Mouse (Mus musculus): ENCODE measurements around the gene Eef2. TPM values are rescaled to one million over a fixed set of nuclear protein-coding genes. Genes with fewer than 3 reads are reported as not detected.

Gene Eef2
- polyA plus RNA-seq, 1 experiment: 1,507 TPM

DNA sequence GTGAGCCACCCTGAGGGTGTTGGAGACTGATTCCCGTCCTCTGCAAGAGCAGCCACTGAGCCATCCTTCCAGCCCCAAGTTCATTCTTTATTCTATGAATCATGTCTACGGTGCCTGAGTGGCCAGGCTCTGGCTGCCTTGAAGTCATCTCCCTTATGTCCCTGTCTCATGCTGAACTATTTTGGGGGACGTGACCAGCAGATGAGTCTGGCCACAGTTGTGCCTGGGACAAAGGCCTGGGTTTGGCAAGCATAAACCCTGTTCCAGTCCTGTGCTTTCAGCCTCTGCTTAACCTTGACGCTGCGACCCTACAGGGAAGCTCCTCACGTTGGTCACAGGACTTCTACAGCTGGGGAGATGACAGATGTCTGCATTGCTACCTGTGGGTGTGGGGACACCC is 20.9 kb downstream of the Eef2 start:
- no peak overlapping the region for H3K4me3 ChIP-seq (ENCODE audit: control insufficient read depth, low read depth, low read length)
- TF ChIP-seq CTCF (IDR thresholded peaks at IDR 0.05; ENCODE audit: control insufficient read depth, insufficient read depth, insufficient replicate concordance, low read depth, low read length) (no peak), POLR2A (IDR thresholded peaks at IDR 0.05; ENCODE audit: control insufficient read depth, low read depth, low read length) (no peak)
- no peak overlapping the region for H3K27ac ChIP-seq (ENCODE audit: control insufficient read depth, insufficient read depth, low read depth, low read length)
- peaks cover 20% of the 10 kb centered on the region for H3K4me1 ChIP-seq (ENCODE audit: control insufficient read depth, insufficient read depth, low read length)
- H3K27me3 ChIP-seq (ENCODE audit: control insufficient read depth, insufficient read depth, low read length): no peaks in the 10 kb centered on the region
- H3K36me3 ChIP-seq (ENCODE audit: control insufficient read depth, insufficient read depth, low read length): no peaks in the 10 kb centered on the region

DNA sequence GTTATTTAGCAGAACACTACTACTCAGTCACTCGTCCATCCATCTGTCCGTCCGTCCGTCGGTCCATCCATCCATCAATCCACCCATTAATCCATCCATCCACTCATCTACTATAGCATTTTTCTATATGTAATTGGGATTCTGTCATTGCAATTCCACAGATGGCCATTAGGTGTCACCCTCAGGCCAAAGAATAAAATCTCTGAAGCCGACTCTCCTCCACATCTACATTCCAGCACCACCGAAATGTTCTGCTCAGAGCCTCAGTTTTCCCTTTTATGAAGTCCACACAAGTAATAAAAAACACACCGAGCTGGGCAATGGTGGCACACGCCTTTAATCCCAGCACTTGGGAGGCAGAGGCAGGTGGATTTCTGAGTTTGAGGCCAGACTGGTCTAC is 21.8 kb downstream of the Eef2 start:
- TF ChIP-seq CTCF (IDR thresholded peaks at IDR 0.05; ENCODE audit: control insufficient read depth, insufficient read depth, insufficient replicate concordance, low read depth, low read length) (0 out of 2 replicates have a peak, but pooled peaks have one; percentile 17), POLR2A (IDR thresholded peaks at IDR 0.05; ENCODE audit: control insufficient read depth, low read depth, low read length) (no peak)
- H3K27me3 ChIP-seq (ENCODE audit: control insufficient read depth, insufficient read depth, low read length): no peaks in the 10 kb centered on the region
- no peaks in the 10 kb centered on the region for H3K36me3 ChIP-seq (ENCODE audit: control insufficient read depth, insufficient read depth, low read length)
- H3K4me1 ChIP-seq (ENCODE audit: control insufficient read depth, insufficient read depth, low read length): peaks cover 16% of the 10 kb centered on the region
- no peak overlapping the region for H3K4me3 ChIP-seq (ENCODE audit: control insufficient read depth, low read depth, low read length)
- no peak overlapping the region for H3K27ac ChIP-seq (ENCODE audit: control insufficient read depth, insufficient read depth, low read depth, low read length)

- Histone ChIP-seq H3K4me3 (ENCODE audit: control insufficient read depth, low read depth, low read length) (no peak overlapping the region), H3K27ac (ENCODE audit: control insufficient read depth, insufficient read depth, low read depth, low read length) (no peak overlapping the region), H3K4me1 (ENCODE audit: control insufficient read depth, insufficient read depth, low read length) (peaks cover 12% of the 10 kb centered on the region), H3K36me3 (ENCODE audit: control insufficient read depth, insufficient read depth, low read length) (no peaks in the 10 kb centered on the region), H3K27me3 (ENCODE audit: control insufficient read depth, insufficient read depth, low read length) (no peaks in the 10 kb centered on the region)
- TF ChIP-seq POLR2A (IDR thresholded peaks at IDR 0.05; ENCODE audit: control insufficient read depth, low read depth, low read length): no peak
- no peak for TF ChIP-seq CTCF (IDR thresholded peaks at IDR 0.05; ENCODE audit: control insufficient read depth, insufficient read depth, insufficient replicate concordance, low read depth, low read length)
Observed at GRCm38 (mm10) chr10:81198990-81199389, 22.6 kb downstream of the Eef2 start.

DNA sequence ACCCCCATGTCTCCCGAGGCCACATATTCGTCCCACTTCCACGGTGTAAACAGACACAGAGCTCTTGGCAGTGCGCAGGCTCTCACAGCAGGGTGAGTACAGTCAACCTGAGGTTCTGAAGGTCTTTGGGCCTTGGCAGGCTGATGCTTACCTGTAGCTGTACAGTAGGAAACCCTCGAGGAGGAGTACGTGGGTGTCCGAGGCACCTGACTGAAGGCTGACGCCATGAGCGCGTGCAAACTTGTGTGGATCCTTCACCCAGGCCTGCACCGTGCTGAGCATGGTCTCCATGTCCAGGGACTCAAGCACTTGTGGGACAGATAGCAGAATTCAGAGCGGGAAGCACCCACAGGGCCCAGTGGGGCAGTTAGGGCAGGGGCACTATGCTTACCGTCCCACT is 23.7 kb downstream of the Eef2 start:
- Histone ChIP-seq H3K27ac (ENCODE audit: control insufficient read depth, insufficient read depth, low read depth, low read length) (no peak overlapping the region), H3K4me1 (ENCODE audit: control insufficient read depth, insufficient read depth, low read length) (peaks cover 5% of the 10 kb centered on the region), H3K4me3 (ENCODE audit: control insufficient read depth, low read depth, low read length) (no peak overlapping the region), H3K27me3 (ENCODE audit: control insufficient read depth, insufficient read depth, low read length) (no peaks in the 10 kb centered on the region), H3K36me3 (ENCODE audit: control insufficient read depth, insufficient read depth, low read length) (no peaks in the 10 kb centered on the region)
- TF ChIP-seq POLR2A (IDR thresholded peaks at IDR 0.05; ENCODE audit: control insufficient read depth, low read depth, low read length) (no peak), CTCF (IDR thresholded peaks at IDR 0.05; ENCODE audit: control insufficient read depth, insufficient read depth, insufficient replicate concordance, low read depth, low read length) (no peak)

DNA sequence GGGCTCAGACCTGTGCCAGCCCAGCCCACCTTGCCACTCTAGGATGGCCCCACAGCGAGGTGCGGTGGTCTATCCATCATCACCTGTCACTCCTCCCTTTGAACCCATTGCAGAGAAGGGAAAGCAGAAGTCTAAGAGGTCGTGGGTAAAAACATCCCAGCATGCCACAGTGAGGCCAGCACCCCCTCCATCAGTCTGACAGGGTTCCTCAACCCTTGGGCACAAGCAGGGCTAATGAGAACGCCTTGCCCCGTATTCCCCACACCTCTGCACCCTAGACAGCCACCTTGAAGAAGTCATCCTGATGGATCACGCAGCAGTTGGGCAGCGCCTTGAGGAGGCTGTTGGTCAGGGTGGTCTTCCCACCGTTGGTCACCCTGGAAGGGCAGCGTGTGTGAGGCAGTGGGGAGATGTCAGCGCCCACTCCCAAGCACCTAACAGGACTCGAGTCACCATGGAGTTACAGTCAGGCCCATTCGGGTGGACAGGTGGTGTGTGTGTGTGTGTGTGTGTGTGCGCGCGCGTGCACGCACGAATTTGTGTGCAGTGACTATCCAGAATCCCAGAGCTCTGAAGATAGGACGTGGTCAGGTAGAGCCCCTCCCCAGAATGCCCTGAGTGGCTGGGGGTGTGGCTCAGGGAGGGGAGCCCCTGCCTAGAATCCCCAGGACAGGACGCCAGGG is 24.3 kb downstream of the Eef2 start:
- Histone ChIP-seq H3K36me3 (ENCODE audit: control insufficient read depth, insufficient read depth, low read length) (no peaks in the 10 kb centered on the region), H3K4me1 (ENCODE audit: control insufficient read depth, insufficient read depth, low read length) (peaks cover 2% of the 10 kb centered on the region; the same call in 1 of the 2 replicates), H3K27me3 (ENCODE audit: control insufficient read depth, insufficient read depth, low read length) (no peaks in the 10 kb centered on the region), H3K27ac (ENCODE audit: control insufficient read depth, insufficient read depth, low read depth, low read length) (no peak overlapping the region), H3K4me3 (ENCODE audit: control insufficient read depth, low read depth, low read length) (no peak overlapping the region)
- TF ChIP-seq CTCF (IDR thresholded peaks at IDR 0.05; ENCODE audit: control insufficient read depth, insufficient read depth, insufficient replicate concordance, low read depth, low read length) (no peak), POLR2A (IDR thresholded peaks at IDR 0.05; ENCODE audit: control insufficient read depth, low read depth, low read length) (no peak)

- H3K4me3 ChIP-seq (ENCODE audit: control insufficient read depth, low read depth, low read length): no peak within 1 kb of the TSS
- no peak for TF ChIP-seq POLR2A (IDR thresholded peaks at IDR 0.05; ENCODE audit: control insufficient read depth, low read depth, low read length)
- TF ChIP-seq CTCF (IDR thresholded peaks at IDR 0.05; ENCODE audit: control insufficient read depth, insufficient read depth, insufficient replicate concordance, low read depth, low read length): no peak
- H3K36me3 ChIP-seq (ENCODE audit: control insufficient read depth, insufficient read depth, low read length): no peaks in the 10 kb centered on the region
- no peaks in the 10 kb centered on the region for H3K27me3 ChIP-seq (ENCODE audit: control insufficient read depth, insufficient read depth, low read length)
- no peak within 1 kb of the TSS for H3K27ac ChIP-seq (ENCODE audit: control insufficient read depth, insufficient read depth, low read depth, low read length)
- H3K4me1 ChIP-seq (ENCODE audit: control insufficient read depth, insufficient read depth, low read length): peaks cover 2% of the 10 kb centered on the region; the same call in 1 of the 2 replicates
Observed at GRCm38 (mm10) chr10:81201807-81202758, 25.7 kb downstream of the Eef2 start, which contains the start of gene Nmrk2. Gene Nmrk2 (minus strand): TSS chr10:81202051.
